Mouse (Mus musculus) kidney, embryonic 15.5 days (tissue): ENCODE data around the gene Itga8. TPM values are rescaled to one million over a fixed set of nuclear protein-coding genes. Genes with fewer than 3 reads are reported as not detected.

Experiments used
- ATAC-seq: fragments of 200-750 bp; cut with Nextera tagmentation; replicated peaks from 2 replicates; pipeline ENCODE4 v1.8.0; 2017; ENCODE audit warnings: moderate TSS enrichment; ENCODE audit not compliant: low FRiP score
- H3K27ac ChIP-seq: fragments of 300-500 bp; sonication (generic); 2 replicates; pipeline ENCODE4 v1.5.1; 2015; ENCODE audit warnings: mild to moderate bottlenecking, inconsistent platforms
- H3K27me3 ChIP-seq: fragments of 300-500 bp; sonication (generic); 2 replicates; pipeline ENCODE4 v1.6.1; 2015; ENCODE audit warnings: inconsistent platforms
- H3K36me3 ChIP-seq: fragments of 300-500 bp; sonication (generic); 2 replicates; pipeline ENCODE4 v1.6.1; 2015; ENCODE audit warnings: inconsistent platforms
- H3K4me1 ChIP-seq: fragments of 300-500 bp; sonication (generic); 2 replicates; pipeline ENCODE4 v1.6.1; 2015; ENCODE audit warnings: inconsistent platforms
- H3K4me2 ChIP-seq: fragments of 300-500 bp; sonication (generic); 2 replicates; pipeline ENCODE4 v1.6.1; 2015; ENCODE audit warnings: moderate library complexity, mild to moderate bottlenecking, inconsistent platforms
- H3K4me3 ChIP-seq: fragments of 300-500 bp; sonication (generic); replicated peaks from 2 replicates; pipeline ENCODE4 v1.5.1; 2015; ENCODE audit warnings: mild to moderate bottlenecking, inconsistent platforms
- H3K9ac ChIP-seq: fragments of 300-500 bp; sonication (generic); 2 replicates; pipeline ENCODE4 v1.6.1; 2015; ENCODE audit warnings: mild to moderate bottlenecking, inconsistent platforms
- H3K9me3 ChIP-seq: fragments of 300-500 bp; sonication (generic); replicated peaks from 2 replicates; pipeline ENCODE4 v1.6.1; 2016; ENCODE audit warnings: inconsistent platforms
- WGBS: fragments of 180-500 bp; shearing (Covaris S2); methylation state at CpG from one replicate; pipeline ENCODE4 v1.1.7; 2015; ENCODE audit warnings: mixed read lengths; 5-methylcytosine and 5-hydroxymethylcytosine counted together
- polyA plus RNA-seq: library from polyadenylated mRNA; unstranded; fragments of >200 nt; fragmentation: Nextera tagmentation; extraction: Ambion mirVana; gene quantifications from 2 replicates; pipeline ENCODE4 v1.2.1, GENCODE M21; 2015

Gene Itga8
- polyA plus RNA-seq, 1 experiment from 2014 or later, result 39.8 TPM

DNA sequence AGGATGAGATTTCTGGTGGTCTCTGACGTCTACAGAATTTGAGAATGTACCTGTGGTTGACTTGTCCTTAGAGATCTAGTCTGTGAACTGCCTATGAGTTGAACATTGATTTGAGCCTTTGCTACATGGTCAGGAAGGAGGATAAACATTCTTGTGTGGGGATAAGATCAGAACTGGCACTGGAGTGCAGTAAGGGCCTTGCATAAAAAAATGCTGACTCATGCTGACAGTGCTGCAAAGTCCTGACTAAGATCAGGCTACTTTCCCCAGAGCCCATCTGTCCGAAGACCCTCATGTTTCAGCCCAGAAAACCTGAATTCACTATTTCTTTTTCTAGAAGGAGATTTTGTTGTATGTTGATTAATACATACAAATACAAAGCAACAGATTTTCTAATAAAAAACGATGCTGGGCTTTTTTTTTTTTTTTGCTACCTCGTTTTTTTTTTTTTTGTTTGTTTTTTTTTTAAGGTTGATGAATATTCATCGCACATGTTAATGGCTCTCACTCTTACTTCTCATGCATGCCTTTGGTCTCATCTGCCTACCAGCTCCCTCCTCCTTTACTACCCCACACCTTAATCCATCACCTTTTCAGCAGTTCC is 162.9 kb downstream of the Itga8 start:
- H3K36me3 ChIP-seq, result peaks cover 21% of the 10 kb centered on the region; the same call in 1 of the 2 replicates
- no peak overlapping the region for H3K27ac ChIP-seq
- no peaks in the 10 kb centered on the region for H3K9me3 ChIP-seq
- H3K27me3 ChIP-seq, result no peaks in the 10 kb centered on the region
- 77% methylated on average over 5 of the region's 5 CpGs for WGBS
- no peaks in the 10 kb centered on the region for H3K4me1 ChIP-seq
- no peak overlapping the region for H3K4me3 ChIP-seq
- no peak overlapping the region for H3K4me2 ChIP-seq
- no peak overlapping the region for H3K9ac ChIP-seq
- ATAC-seq, result no peak

DNA sequence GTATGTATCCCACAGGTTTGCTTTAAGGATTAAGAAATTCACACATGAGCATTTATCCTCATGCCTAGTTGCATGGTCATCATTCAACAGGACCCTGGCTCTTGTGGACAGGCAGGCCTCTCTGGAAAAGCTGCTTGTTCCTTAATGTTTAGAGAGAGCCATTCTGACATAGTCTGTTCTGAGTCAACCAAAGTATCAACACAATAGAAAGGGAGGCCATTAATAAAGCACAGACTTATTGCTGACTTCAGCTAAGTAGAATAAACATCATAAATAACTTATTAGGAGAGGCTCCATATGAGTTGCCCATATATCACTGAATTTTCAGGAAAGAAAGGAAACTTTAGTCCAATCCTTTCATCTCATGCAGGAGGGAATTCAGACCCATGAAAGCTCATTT is 175.1 kb downstream of the Itga8 start:
- H3K27ac ChIP-seq, result no peak overlapping the region
- no peak overlapping the region for H3K4me3 ChIP-seq
- H3K4me1 ChIP-seq, result no peaks in the 10 kb centered on the region
- peaks cover 18% of the 10 kb centered on the region for H3K36me3 ChIP-seq
- ATAC-seq, result no peak
- H3K9ac ChIP-seq, result no peak overlapping the region
- no peaks in the 10 kb centered on the region for H3K9me3 ChIP-seq
- H3K27me3 ChIP-seq, result no peaks in the 10 kb centered on the region
- H3K4me2 ChIP-seq, result no peak overlapping the region

DNA sequence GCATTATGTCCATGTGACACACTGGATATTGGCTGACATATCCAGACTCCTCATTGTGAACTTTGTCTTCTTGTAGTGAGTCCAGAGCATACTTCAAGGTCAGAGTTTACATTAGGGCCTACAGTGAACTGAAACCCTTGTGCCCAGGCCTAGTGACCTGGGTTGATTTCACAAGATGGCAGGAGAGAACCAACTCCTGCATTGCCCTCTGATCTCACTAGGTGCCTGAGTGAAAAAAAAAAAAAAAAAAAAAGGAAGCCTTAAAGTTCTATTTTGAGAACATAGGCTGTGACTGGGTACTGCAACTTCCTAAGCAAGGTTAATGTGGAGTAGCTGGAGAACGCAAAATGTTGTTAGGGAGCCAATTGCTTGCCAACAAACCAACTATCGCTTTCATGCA is 186.2 kb downstream of the Itga8 start:
- Histone ChIP-seq H3K4me1 (0 out of 2 replicates have a peak, but pooled peaks cover 4% of the 10 kb centered on the region), H3K4me2 (no peak overlapping the region), H3K27ac (0 out of 2 replicates have a peak overlapping the region, but pooled peaks have one; percentile 27), H3K4me3 (no peak overlapping the region), H3K36me3 (peaks cover 21% of the 10 kb centered on the region), H3K27me3 (no peaks in the 10 kb centered on the region), H3K9me3 (no peaks in the 10 kb centered on the region), H3K9ac (no peak overlapping the region)
- WGBS, result 54% methylated on average over 2 of the region's 2 CpGs
- no peak; the same call in 1 of the 2 replicates for ATAC-seq

DNA sequence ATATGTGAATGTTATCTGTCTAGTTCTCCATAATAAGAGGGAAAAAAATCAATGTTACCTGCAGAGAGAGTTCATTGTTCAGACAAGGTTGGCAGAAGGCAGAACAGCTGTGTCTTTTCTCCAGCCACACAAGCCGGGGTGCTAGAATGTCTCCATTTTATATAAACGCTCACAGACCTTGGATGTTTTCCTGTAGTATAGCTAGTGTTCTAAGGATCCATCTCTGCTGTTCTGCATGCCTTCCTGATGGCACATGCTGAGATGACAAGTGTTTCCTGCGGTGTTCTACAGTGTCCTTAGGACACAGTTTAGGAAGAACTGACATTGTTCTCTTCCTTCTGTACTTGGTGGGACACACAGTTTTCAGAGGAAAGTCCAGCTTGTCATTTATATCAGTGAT is 192.4 kb downstream of the Itga8 start:
- Histone ChIP-seq H3K9me3 (no peaks in the 10 kb centered on the region), H3K27ac (no peak overlapping the region), H3K4me2 (no peak overlapping the region), H3K36me3 (peaks cover 8% of the 10 kb centered on the region; the same call in 1 of the 2 replicates), H3K27me3 (no peaks in the 10 kb centered on the region), H3K4me1 (no peaks in the 10 kb centered on the region), H3K9ac (no peak overlapping the region), H3K4me3 (no peak overlapping the region)
- ATAC-seq, result no peak
- 76% methylated on average over 3 of the region's 3 CpGs for WGBS

DNA sequence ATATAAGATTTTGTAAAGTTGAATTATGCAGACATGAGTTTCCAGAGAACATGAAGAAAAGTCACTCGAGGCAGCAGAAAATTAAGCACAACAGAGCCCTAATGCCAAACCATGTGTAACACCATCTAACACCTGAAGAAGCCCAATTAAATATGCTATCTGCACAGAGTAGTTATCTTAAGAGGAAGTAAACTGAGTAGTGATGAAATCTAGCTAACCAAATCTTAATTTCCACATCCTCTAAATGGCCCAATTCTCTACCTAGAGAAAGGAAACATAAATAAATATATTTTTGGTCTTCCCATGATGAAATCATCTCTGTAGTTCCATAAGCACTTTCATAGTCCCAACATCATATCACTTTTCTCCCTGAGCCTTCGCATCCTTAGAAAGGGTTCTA is 193.4 kb downstream of the Itga8 start:
- Histone ChIP-seq H3K27ac (no peak overlapping the region), H3K4me1 (no peaks in the 10 kb centered on the region), H3K4me3 (no peak overlapping the region), H3K9me3 (no peaks in the 10 kb centered on the region), H3K27me3 (no peaks in the 10 kb centered on the region), H3K4me2 (no peak overlapping the region), H3K36me3 (peaks cover 8% of the 10 kb centered on the region; the same call in 1 of the 2 replicates), H3K9ac (no peak overlapping the region)
- no peak for ATAC-seq
- 85% methylated on average over 2 of the region's 2 CpGs for WGBS

DNA sequence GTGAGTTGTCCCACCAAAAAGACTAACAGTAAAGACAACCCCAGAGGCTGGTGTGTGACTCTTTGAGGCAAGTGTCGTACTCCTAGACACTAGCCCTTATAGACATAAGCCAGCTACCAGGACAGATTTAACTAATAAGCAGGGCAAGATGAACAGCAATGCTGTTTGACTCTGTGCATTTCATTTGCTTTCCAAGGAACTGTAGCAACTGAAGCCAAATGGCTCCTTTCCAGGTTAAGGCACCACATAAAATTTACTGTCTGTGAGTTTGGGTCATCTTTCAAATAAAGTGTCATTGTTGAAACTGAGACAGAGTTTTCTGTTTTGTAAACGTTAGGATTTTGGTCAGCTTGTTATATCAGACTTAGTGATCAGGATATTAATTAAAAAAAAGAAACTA is 194.5 kb downstream of the Itga8 start:
- Histone ChIP-seq H3K36me3 (peaks cover 8% of the 10 kb centered on the region; the same call in 1 of the 2 replicates), H3K4me1 (no peaks in the 10 kb centered on the region), H3K27me3 (no peaks in the 10 kb centered on the region), H3K4me2 (no peak overlapping the region), H3K27ac (no peak overlapping the region), H3K9me3 (no peaks in the 10 kb centered on the region), H3K9ac (no peak overlapping the region), H3K4me3 (no peak overlapping the region)
- no peak for ATAC-seq
- WGBS, result 36% methylated on average over 2 of the region's 2 CpGs

DNA sequence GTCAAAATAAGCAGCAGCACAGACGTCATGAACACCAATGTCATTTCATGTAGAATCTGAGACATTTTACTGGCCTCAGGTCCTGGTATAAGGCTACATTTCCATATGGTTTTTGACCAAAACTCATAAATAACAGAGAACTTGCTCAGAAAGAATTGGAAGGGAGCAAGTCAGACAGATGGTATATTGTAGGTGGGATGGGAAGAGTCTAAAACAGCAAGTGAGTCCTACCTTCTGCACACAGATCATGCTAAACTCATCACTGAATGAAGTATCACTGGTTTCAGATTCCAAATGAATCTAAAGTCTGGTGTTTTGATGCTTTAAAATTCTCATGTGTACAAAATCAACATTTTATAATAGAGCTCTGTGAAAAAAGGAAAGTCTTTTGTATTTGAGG is 198.5 kb downstream of the Itga8 start:
- Histone ChIP-seq H3K36me3 (no peaks in the 10 kb centered on the region; the same call in 1 of the 2 replicates), H3K27ac (no peak overlapping the region), H3K9ac (no peak overlapping the region), H3K4me1 (no peaks in the 10 kb centered on the region), H3K9me3 (no peaks in the 10 kb centered on the region), H3K4me2 (no peak overlapping the region), H3K4me3 (no peak overlapping the region), H3K27me3 (no peaks in the 10 kb centered on the region)
- WGBS, result 58% methylated on average over 1 of the region's 1 CpGs
- ATAC-seq, result no peak

DNA sequence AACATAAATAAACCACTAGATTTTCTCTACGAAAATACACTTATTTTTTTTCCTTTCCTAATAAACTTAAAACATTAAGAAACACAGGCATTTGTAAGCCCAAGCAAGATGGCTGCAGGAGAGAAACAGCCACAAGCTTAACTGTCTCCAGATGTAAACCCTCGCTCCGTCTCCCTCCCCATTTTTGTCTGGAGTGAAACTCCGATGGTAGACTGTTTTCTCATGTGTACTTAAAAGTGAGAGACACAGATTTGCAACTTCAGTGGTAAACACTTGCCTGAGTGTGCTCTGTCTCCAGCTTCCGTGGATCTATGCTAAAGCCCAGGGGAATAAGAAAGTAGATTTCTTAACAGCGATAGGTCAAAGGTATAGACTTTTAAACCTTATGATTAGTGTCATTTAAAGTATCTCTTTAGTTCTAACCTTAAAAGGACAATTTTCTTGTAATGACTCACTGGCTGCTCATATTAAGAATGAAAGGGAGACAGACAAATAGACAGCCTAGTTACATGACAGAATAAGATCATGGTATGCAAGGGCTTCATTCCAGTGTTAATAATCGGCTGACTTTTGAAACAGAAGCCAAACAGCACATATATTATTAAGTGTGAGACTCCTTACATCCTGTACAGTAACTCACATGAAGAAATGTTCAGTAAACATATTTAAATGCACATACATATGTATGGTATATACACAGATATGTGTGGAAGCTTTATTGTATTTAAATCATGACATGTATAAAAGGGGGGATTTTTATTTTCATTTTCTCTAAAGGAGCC is 209.3 kb downstream of the Itga8 start:
- 68% methylated on average over 7 of the region's 7 CpGs for WGBS
- H3K4me3 ChIP-seq, result no peak overlapping the region
- no peak overlapping the region for H3K4me2 ChIP-seq
- no peak for ATAC-seq
- no peaks in the 10 kb centered on the region for H3K36me3 ChIP-seq
- H3K27me3 ChIP-seq, result no peaks in the 10 kb centered on the region
- no peaks in the 10 kb centered on the region for H3K4me1 ChIP-seq
- H3K27ac ChIP-seq, result no peak overlapping the region
- no peak overlapping the region for H3K9ac ChIP-seq
- H3K9me3 ChIP-seq, result no peaks in the 10 kb centered on the region; the same call in 1 of the 2 replicates

DNA sequence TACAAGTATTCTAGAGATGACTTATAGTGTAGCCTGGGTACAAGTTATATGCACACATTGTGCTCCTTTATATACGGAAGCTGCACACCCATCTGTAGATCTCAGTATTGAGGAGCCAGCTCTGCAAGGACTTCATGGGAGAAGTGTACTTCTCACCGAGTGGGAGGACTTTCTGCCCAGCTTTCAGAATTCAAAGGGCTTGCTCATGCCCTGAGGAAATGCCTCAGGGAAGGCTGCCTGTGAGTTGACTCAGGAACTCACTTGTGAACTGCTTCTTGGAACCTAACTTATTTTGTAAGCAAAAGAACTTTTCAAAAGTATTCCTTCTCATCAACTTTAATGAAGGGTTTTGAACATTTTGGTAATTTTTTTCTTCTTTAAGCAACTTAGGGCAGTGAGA is 210.7 kb downstream of the Itga8 start:
- no peak for ATAC-seq
- H3K9me3 ChIP-seq, result no peaks in the 10 kb centered on the region
- H3K27ac ChIP-seq, result no peak overlapping the region
- no peak overlapping the region for H3K4me2 ChIP-seq
- H3K27me3 ChIP-seq, result no peaks in the 10 kb centered on the region
- no peak overlapping the region for H3K4me3 ChIP-seq
- H3K36me3 ChIP-seq, result no peaks in the 10 kb centered on the region
- H3K4me1 ChIP-seq, result no peaks in the 10 kb centered on the region
- 79% methylated on average over 2 of the region's 2 CpGs for WGBS
- H3K9ac ChIP-seq, result no peak overlapping the region

DNA sequence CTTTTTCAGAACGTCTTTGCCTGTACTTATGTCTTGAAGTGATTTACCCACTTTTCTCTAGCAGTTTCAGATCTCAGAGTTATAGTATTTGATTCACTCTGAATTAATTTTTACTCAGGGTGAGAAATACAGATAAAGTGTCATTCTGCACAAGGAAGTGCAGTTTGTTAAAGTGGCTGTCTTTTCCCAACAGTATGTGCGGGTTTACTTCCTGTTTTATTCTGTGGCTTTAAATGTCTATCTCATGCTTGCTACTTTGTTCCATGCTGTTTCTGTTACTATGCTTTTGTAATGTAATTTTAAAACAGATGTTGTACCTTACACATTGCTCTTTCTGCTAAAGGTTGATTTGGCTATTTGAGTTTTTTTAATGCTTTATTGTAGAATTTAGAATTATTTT is 216.2 kb downstream of the Itga8 start:
- H3K9me3 ChIP-seq, result no peaks in the 10 kb centered on the region
- H3K27me3 ChIP-seq, result no peaks in the 10 kb centered on the region
- ATAC-seq, result no peak
- H3K4me1 ChIP-seq, result no peaks in the 10 kb centered on the region
- no peaks in the 10 kb centered on the region for H3K36me3 ChIP-seq
- no peak overlapping the region for H3K9ac ChIP-seq
- H3K27ac ChIP-seq, result no peak overlapping the region
- 77% methylated on average over 2 of the region's 2 CpGs for WGBS
- H3K4me2 ChIP-seq, result no peak overlapping the region
- no peak overlapping the region for H3K4me3 ChIP-seq

DNA sequence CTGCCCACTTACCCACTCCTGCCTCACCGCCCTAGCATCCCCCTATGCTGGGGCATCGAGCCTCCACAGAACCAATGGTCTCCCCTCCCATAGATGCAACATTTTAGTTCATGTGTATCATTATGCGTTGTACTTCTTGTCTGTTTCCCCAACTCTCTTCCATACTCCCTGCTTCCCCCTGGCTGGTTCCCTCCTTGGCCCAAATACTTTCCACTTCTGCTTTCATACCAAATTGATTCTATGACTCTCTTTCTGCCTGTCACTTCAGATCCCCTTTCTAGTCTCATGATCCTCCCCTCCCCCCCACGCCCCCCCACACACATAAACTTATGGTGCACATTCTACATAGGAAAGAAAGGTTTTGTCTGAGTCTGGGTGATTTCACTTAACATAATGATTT is 217.4 kb downstream of the Itga8 start:
- Histone ChIP-seq H3K4me2 (no peak overlapping the region), H3K36me3 (no peaks in the 10 kb centered on the region), H3K27me3 (no peaks in the 10 kb centered on the region), H3K9me3 (no peaks in the 10 kb centered on the region), H3K27ac (no peak overlapping the region), H3K4me1 (no peaks in the 10 kb centered on the region), H3K4me3 (no peak overlapping the region), H3K9ac (no peak overlapping the region)
- ATAC-seq, result no peak
- 84% methylated on average over 4 of the region's 4 CpGs for WGBS

DNA sequence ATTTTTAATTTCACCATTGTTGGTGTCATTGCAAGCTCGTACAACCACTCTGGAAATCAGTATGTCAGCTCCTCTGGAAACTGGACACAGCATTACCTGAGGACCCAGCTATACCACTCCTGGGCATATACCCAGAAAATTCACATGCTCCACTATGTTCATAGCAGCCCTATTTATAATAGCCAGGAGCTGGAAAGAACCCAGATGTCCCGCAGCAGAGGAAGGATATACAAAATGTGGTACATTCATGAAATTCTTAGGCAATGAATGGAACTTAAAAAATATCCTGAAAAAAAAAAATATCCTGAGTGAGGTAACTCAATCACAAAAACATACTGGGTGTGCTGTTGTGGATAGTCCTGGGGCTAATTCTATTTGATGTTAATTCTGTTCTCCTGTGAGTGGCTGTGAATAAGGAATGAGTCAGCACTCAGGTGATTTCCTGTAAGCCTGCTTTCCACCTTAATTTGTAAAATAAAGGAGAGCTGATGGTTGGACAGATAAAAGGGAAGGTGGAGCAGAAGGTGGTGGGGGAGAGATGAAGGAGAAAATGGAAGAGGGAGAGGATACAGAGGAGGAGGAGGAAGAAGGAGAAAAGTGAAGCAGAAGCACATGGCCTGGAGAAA is 224.3 kb downstream of the Itga8 start:
- Histone ChIP-seq H3K4me1 (no peaks in the 10 kb centered on the region), H3K4me2 (no peak overlapping the region), H3K4me3 (no peak overlapping the region), H3K9ac (no peak overlapping the region), H3K36me3 (no peaks in the 10 kb centered on the region), H3K27ac (no peak overlapping the region), H3K9me3 (no peaks in the 10 kb centered on the region), H3K27me3 (no peaks in the 10 kb centered on the region)
- WGBS, result 81% methylated on average over 2 of the region's 2 CpGs
- no peak for ATAC-seq
